Mouse (Mus musculus) thymus, postnatal 10 days (tissue): ENCODE results near the gene Kmt2b.
A peak's percentile ranks its signal among the peaks of the same experiment; 100 is the strongest.

Experiments used
- DNase-seq, 2 experiments: peaks; one replicate each; pipeline ENCODE4 v3.0.0; 2021; ENCODE audit warnings: low spot score in 2 of 2

The Kmt2b gene

DNA sequence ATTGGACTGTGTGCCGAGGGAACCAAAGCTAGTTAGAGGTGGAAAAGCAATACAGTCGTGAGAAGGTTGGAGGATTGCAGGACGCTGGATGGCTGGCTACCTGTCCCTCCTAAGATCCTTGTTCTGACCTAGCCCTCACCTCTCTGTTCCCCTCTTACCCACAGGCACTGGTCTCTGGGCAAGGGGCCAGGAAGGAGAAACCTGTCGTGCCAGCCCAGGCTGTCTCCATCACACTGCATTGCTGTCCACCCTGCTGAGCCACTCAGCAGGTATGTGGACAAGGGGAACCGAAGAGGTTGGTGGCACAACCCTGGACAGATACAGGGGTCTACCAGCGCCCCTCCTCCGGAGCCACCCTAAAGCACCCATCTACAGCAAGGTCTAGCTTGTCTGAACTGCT, 12.1 kb upstream of the Kmt2b start:
- DNase-seq: no peak

DNA sequence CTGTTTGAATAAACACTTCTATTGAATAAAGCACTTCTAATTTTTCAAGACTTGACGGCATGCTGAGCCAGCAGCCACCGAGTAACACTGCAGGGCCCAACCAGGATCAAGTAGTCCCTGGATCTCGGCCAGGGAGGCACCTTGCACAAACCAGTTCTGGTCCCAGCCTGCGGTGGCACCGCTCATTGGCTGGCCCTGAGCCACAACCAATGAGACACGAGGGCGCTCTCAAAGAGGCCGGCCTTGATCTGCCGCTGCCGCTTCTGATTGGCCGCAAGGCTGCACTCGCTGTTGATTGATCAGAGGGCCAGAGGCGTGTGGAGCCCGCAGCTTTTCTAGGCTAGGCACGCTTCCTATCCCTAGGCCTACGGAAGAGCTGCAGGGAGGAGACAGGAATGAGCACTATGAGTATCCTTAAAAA, 11.4 kb upstream of the Kmt2b start:
- peak; percentile 54 to 61 for DNase-seq

DNA sequence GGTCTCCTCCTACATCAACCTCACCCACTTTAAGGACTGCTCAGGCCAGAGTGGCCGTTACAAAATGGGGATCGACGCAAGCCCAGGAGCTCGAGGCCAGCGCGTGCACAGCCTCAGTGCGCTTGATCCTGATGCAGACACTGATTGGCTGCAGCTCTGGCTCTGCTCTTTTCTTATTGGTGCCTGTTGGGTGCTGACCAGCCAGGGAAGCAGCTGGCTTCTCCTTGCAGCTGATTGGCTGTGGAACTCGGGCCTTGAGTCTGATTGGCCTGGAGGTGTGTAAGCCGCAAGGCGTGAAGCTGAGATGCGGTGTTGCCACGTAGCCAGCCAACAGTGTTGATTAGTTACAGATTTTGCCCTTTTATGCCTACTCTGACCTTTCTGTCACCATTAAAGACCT, 10.3 kb upstream of the Kmt2b start, which contains the start of gene Zbtb32:
Gene Zbtb32, minus strand, starts transcription at position 124 of the 400 bp plus-strand sequence.
- no peak for DNase-seq

DNA sequence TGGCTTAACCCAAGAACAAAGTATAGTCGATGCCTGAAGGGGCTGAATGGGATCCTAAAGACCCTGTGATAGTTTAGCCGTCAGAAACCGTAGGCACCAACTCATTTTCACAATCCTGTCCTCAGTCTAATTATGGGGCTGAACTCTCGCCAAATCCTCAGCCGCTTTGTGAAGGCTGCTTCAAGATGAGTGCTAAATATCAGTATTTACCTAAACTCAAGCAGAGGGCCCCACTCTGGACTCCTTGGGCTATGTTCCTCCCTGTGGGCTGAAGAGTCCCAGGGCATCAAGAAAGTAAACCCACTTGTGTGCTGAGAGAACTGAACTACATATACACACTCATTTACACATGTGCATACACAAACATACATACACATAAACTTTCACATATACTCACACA, 8.3 kb upstream of the Kmt2b start:
- DNase-seq: no peak

DNA sequence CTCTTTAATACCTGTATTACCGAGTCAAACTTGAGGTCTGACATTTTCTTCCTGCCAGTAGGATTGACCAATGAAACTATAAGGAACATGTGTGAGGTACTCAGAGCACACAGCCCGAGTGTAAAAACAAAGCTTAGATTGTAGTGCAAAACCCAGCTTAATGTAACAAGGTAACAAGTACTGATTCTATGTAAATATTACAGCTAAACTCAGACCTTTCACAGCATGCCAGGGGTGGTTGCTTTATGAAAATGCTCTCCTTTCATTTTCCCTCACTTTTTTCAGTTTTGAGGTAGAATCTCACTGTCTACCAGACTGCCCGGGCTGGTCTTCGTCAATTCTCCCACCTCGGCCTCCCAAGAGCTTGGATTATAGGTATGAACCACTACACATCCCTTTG, 7.6 kb upstream of the Kmt2b start:
- no peak for DNase-seq

DNA sequence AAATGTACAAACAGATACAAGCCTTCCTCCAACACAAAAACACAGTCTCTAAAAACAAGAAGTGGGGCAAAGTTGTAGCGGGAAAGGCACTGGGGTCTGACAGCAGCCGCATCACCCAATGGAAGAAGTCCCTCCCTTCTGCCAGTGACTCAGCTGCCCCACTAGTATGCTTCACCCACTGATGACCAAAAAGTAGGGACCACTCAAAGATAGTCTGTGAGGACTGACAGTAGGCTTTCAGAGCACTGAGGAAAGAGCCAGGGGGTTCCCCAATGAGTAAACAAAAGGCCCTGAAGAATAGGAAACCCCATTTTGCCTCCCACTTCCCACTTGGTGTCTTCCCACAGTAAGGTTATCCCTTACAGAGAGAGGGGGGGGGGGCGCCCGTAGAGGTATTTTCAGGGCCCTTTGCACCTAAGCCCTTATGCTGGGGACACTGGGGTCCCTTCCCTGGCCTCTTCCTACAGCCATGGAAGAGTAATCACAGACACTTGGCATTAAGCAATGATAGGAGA, 6.0 kb upstream of the Kmt2b start:
- DNase-seq: no peak

DNA sequence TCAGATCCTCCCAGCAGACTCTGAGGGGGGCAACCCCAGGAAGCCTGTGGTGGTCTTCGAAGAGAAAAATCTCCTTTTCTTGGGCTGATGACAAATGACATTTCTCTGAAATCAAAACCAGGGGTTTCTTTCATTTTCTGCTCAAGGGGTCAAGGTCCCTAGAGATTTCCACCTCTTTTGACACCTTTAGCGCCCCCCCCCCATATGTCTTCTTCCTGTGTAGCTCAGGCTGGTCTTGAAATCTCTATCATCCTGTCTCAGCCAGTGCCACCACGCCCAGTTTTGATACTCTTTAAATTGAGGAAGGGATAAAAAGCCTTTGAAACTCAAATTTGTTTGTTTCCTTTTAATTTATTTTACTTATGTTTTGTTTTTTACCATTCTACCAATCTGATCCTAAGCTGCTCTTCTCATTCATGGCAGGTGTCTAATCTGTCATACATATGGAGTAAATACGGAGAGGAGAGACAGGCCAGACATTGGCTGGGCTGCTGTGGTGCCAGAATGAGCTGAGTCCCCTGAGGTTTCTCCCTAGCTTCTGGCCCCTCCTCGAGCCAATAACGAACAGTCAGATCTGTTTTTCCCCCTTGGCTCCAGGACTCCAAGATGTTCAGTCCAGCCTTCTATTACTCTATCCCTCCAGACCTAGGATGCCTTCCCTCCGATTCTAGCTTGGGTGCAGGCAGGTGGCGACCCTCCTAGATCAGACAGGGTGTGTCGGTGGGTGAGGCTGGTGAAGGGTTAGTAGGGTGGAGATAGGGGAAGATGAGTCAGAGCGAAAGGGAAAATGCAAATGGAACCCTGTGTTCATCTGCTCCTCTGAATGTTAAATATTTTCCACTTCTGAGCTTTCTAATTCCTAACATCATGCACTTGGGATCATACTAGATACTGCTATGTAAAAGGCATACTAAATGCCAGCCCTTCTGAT, 5.3 kb upstream of the Kmt2b start:
- DNase-seq: no peak

DNA sequence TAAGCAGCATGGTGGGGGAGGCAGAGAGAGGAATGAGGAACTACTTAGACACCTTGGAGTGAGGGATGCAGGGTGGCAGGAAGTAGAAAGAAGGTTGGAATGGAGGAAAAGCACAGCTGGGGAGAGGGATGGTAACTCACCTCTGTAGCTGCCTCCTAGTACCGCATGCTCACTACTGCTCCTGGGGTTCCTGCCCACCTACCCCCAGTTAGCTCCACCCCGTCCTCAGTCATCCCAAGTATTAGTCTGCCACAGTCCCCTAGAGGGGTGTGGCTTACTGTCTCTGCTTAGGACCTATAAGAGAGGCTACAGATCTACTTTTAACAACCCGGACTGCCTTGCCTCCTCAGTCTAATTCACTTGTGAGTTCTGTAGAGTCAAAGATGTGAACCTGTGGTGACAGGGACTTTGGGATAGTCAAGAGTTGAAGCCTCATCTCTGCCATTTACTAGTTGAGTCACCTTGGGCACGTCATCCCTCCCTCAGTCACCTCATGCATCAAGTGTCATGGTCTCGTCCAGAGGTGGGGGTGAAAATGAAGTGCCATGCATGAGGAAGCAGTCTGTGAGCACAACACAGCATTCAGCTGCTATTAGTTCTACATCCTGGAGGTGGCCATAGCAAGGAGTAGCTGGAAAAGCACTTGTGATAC, 4.4 kb upstream of the Kmt2b start:
- no peak for DNase-seq

DNA sequence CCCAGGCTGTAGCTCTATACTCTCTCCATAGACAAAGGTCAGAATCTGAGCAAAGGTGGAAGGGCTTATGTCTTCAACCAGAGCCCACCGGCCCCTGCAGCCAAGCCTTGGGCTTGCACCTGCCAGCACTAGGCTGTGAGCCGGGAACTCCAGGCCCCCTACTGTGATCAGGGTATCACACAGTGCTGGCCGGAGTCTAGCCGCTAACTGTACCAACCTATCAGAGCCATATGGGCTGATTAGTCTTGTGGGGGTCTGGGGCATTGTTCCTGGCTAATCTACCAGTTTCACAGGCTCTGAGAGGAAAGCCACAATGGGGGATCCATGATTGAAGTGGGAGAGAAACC, 3.1 kb upstream of the Kmt2b start:
- DNase-seq: no peak

DNA sequence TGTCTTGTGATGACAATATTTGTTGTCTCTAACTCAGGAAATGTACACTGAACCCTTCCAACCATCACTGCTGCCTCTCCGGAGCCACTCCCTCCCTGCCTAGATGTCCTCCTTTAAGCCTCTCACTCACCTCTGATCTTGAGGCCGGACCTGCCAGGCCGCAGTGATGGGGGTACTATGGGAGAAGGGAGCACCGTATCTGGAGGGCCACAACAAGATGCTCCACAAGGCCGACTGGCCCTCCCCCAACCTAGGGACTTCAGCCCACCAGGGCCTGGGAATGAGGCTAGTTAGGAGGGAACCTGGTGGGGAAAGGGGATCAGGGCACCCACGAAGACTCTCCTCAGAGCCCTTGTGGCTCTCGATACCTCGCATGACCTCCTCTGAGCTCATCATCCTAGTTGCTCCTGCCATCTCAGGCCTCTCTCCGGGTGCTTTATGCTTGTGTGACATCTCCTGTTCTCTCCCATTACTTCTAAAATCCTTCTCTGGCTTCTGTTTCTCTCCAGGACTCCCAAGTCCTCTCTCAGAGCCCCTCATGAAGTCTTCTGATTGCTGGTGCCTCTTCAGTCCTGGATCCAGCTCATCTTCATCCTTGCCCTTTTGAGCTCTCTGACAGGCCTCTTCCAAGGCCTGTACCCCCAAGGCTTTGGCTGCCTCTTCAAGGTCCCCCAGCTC, 2.5 kb upstream of the Kmt2b start:
- DNase-seq: no peak

DNA sequence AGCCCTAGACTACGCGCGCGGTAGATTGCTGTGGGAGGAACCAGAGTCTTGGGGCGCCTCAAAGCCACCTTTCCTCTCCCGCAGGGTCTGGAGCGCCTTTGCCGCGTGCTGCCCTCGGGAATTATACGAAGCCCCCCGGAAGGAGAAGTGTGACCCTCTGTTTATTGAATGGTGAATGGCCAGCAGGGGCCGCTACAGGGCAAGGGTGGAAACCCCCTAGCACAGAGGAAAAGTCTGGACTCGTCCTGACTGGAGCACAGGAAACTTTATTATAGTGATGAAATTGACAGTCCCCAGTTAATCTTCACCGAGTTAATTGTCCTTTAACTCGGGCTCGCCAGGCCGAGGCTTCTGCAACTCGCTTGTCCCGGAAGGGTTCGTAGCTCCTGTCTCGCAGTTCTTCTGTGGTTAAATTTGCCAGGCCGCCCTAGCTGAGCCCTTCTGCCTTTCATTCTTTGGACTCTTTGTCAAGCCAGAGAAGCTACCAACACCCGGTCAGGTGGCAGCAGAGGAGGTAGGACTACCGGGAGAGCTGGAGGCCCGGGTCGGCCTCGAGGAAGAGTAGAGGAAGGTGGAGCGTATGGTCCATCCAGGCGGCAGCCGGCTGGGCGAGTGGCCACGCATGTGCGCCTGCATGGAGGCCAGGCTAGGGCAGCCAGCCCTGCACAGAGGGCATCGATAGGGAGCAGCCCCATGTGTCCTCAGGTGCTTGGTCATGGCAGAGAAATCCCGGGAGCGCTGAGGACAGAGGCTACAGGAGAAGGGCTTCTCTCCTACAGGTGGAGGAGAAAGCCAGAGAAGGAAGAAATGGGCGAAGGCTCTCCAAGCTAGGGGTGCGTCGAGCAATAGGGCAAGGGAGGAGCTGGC, 1.1 kb upstream of the Kmt2b start:
- peak; percentile 76 to 88 for DNase-seq

DNA sequence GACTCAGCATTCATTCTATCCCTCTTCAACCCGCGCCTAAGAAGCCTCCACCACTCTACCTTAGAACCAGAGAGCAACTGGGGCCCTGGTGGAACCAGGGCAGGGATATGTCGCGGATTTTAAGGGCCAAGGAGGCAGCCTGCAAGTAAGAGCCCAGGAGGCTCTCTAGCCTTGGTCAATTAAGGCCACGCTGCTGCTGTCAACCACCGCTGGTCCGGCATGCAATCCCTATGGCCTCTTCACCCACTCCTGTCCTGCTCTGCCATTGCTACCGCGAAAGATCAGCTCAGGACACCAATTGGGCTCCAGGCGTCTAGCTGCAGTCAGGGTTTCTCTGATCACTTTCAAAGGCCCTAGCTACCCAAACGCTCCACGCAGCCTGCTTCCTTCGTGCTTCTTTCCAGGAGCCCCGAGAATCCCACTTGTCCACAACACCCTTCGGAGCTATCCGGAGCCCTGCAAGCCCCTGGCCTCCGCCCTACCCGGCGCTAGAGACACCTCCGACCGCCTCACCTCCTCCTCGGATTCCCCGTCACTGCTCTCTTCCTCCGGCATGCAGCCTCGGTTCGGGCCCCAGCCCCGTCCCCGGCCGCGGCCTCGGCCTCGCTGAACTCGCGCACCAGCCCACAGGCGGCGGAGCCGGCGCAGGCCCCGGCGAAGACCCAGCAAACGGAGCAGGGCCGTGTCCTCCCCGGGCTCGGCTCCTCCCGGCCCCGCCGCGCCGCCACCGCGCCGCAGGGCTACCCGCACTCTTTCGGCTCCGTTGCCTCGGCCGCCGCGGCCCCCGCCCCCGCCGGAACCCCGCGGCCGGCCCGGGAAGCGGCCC, 471 bp downstream of the Kmt2b start:
- DNase-seq: peak; percentile 51 to 56

DNA sequence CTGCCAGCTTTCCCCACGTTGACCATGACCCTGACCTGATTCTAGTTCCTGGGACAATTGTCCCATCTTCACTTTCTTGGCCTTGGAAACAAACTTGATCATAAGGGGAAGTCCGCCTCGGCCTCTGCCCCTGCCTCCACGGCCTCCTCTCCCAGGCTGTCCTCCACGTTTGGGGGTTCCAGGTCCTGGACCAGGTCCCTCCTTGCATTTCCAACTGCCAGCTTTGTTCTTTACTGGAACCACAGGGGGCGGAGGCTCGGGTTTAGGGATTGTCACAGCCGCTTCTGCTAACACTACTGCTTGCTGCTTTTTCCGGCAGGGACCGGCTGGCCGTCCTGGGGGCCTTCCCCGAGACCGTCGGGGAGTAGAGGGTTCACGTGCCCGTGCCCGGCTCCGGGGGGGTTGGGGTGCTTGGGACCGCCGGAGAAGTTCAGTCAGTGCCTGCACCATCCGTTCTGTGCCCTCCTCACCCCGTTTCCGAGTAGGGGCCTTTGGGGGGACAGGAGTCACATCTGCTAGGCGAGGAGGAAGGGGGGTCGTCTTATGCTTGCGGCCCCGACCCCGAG, 2.0 kb downstream of the Kmt2b start:
- no peak for DNase-seq

DNA sequence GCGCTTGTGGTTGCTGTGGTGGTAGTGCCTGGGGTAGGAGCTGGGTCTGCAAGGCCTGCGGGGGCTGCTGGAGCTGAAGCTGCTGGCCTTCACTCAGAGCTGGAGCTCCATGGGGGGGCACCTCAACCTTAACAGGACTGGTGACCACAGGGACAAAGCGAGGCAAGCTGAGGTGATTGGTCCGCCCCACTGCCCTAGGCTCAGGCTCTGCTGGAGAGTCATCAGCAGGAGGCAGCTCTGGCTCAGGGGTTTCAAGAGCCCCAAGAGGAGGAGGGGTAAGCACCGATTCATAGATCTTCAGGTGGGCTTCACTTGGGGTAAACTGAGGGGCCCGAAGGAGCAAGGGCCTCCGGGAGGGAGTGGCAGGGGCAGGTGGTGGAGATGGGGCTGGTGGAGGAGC, 3.4 kb downstream of the Kmt2b start:
- no peak for DNase-seq

DNA sequence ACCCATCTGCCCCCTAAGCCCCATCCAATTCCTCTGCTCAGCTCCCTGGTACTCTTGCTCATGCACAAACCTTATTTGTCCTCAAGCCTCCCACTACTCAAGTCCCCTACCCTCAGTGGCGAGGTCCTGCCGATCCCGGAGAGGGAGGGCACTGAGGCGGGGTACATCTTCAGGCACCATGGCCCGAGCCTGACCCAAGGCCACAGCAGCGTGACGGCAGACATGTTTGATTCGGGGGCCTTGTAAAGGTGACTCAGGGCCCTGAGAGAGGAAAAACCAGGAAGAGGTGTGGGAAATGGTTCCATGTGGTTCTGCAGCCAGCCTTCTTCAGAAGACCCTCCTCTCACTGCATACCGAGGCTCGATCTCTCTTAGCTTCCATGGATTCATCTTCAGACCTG, 4.2 kb downstream of the Kmt2b start:
- no peak for DNase-seq

DNA sequence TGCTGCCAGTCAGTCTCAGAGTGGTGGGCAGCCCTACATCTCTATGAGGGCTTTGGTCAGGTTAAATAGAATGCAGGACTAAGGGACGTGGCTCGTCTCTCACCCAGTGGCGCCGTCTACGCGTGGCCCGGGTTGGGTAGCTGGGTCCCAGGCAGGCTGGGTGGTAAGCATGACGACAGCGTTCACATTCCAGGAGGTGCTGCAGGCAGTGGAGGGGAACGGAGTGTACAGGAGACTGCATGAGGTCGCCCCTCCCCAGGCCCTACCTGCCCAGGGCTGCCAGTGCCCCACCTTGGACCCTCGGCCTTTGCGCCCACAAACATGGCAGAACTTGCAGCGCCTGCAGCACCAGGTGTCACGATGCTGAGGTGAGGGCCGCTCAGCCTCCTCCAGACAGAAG, 7.0 kb downstream of the Kmt2b start:
- DNase-seq: no peak

DNA sequence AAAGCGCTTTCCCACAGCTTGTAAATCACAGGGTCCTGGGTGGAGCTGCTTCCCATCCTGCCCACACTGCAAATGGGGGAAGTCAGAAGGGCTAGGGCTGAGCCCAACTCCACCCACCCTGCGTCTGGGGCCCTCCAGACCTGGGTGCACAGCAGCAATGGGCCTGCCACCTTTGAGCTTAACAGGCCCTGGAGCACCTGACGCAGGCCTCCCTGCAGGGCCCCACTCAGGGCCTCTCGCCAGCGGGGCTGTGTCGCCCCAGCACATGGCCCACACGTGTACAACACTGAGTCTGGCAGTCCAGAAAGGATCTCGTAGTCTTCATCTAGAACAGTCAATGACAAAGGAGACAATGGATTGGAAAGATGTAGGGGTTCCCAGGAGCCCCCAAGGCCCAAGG, 8.6 kb downstream of the Kmt2b start:
- DNase-seq: no peak

DNA sequence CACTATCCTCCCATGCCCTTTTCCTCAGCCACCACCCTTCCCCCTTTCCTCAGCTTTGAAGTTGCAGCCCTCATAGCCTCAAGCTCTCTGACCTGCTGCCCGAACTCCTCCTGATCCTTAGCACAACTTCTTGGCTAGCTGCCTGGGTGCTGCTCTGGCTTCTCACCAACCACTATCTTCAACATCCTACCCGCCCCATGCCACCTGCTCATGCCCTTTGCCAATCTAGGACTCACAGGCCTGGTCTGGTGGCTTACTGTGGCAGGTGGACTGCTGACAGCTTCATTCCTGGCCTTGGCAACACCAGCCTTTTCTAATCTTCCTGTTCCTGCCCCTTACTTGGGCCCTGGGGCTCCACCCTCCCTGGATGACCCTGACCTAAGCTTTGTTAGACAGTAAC, 15.6 kb downstream of the Kmt2b start:
- DNase-seq: no peak

DNA sequence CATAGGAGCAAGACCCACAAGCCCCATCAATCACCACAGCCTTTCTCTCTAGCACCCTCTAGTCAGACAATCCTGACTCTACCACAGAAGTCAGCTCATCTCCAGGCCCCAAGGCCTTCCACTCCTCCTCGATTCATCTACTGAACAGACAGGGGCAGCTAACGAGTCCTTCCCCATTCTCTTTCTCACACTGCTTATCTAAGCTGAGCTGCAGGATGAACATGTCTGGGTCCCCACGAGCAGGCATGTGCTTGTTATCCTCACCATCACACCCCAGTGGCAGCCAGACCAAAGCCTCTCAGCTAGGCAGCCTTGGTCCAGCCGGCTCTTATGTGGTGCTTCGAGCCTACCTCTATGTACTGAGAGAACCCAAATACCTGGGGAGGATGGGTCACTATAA, 16.1 kb downstream of the Kmt2b start:
- no peak for DNase-seq

DNA sequence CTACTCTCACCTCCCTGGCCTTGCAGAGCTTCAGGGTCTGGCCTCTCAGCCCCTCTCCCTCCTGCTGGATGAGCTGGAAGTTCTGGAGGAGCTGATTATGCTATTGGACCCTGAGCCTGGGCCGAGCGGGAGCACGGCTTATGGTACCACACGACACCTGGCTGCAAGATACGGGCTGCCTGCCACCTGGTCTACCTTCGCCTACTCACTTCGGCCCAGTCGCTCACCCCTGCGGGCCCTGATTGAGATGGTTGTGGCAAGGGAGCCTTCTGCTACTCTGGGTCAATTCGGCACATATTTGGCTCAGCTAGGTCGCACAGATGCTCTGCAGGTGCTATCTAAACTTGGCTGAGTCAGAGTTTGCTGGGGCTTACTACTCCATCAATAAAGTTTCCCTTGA, 21.0 kb downstream of the Kmt2b start:
- no peak for DNase-seq
